Mouse (Mus musculus): ENCODE measurements around the gene Jmjd7. TPM values are rescaled to one million over a fixed set of nuclear protein-coding genes. Genes with fewer than 3 reads are reported as not detected.

Gene Jmjd7
- total RNA-seq (2012; rRNA removed): 12.7 and 14.6 TPM in 2 replicates
- total RNA-seq (2014; rRNA removed): 8.4 and 11.3 TPM in 2 replicates
- polyA plus RNA-seq (2012; ENCODE audit: insufficient read length, low read depth): 10.6 and 15.0 TPM in 2 replicates

DNA sequence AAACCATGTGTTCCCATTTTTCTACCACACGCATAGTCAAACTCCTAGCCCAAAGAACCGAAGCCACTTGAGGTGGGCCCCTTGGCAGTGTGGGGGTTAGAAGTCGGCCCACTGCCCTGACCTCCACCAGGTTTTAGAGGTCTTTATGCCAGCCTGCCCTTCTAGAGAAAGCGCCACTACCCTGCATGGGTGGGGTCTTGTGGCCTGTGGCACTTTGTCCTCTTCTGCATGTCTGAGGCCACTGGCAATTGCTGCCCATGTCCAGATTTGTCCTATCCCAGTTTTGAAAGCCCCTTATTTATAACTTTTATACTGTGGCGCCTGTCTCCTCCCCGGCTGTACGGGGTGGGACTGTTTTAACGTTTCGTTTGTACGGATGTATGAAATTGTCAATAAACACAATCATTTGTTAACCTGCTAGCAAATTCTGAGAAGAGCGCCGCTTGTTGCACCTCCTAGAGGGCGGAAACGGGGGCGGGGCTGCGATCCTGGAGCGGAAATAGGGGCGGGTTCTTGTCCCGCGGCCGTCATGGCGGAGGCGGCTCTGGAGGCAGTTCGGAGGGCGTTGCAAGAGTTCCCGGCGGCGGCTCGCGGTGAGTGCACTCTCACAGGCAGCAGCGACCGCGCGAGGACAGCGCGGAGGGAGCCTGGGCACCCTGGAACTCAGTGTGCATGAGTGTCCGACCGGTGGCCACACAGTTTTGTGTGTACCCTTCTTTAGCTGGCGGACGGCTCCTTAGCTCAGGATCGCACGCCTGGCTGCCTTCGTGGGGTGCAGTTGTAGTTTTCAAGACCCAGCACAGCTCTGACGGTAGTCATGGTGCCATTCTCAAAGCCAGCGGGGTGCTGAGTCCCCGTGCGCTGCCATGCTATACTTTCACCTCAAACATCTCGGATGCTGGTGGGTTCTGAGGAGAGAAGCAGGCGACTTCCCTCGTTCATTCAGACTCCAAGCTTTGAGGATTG is at the start of gene Jmjd7, which contains the start of gene Gm28042:
TSS of gene Jmjd7 (plus strand) at position 500 of the 966 bp plus-strand sequence.
TSS of gene Gm28042 (plus strand) at position 510 of the 966 bp plus-strand sequence.
- Histone ChIP-seq H3K27me3 (replicated peaks) (no peaks in the 10 kb centered on the region), H3K9me3 (replicated peaks; ENCODE audit: low read length) (no peaks in the 10 kb centered on the region), H3K36me3 (replicated peaks in 1 of 2; ENCODE audit: control insufficient read depth in 1 of 2, insufficient read depth in 1 of 2, low read length in 1 of 2) (peaks cover 37 to 68% of the 10 kb centered on the region in 2 experiments), H3K4me2 (ENCODE audit: insufficient read depth, low read depth, poor library complexity, severe bottlenecking) (peak within 1 kb of the TSS; percentile 65), H3K79me2 (replicated peaks; ENCODE audit: control insufficient read depth, extremely low read depth, insufficient read depth, poor library complexity, severe bottlenecking) (no peaks in the 10 kb centered on the region), H3K4me3 (replicated peaks in 1 of 3; ENCODE audit: low read depth in 2 of 3, low read length in 2 of 3, poor library complexity in 1 of 3) (peak within 1 kb of the TSS; percentile 72 to 83 (median 82)), H3K9ac (ENCODE audit: insufficient read depth, low read depth) (peak within 1 kb of the TSS; percentile 64), H3K27ac (ENCODE audit: insufficient read depth, low read depth) (peak within 1 kb of the TSS; percentile 22; the same call in 1 of the 2 replicates), H3K4me1 (ENCODE audit: control insufficient read depth in 1 of 2, insufficient read depth in 2 of 2) (peaks cover 5 to 32% of the 10 kb centered on the region in 2 experiments; a peak in 3 of 4 replicates)
- DNase-seq (ENCODE audit: extremely low read depth): peak; percentile 90
- dilution Hi-C loops (cut with MboI; ENCODE audit: extremely low pct_ligation_motif_present, extremely low pct_unique_long_range_greater_than_20kb, low sequenced_read_pairs) (no loop called here), in situ Hi-C loops (cut with MboI; ENCODE audit: low pct_ligation_motif_present, low pct_unique_long_range_greater_than_20kb, low sequenced_read_pairs) (no loop called here)
- TF ChIP-seq ZC3H11A (IDR thresholded peaks at IDR 0.05; ENCODE audit: low read depth, low read length) (no peak), TCF12 (IDR thresholded peaks at IDR 0.05; ENCODE audit: low read depth, low read length) (peak; percentile 89), IRF4 (IDR thresholded peaks at IDR 0.05; ENCODE audit: low read depth, low read length) (peak; percentile 46; the same call in 1 of the 2 replicates), MEF2A (IDR thresholded peaks at IDR 0.05; ENCODE audit: borderline replicate concordance, low read depth, low read length) (no peak), POLR2A (IDR thresholded peaks at IDR 0.05; ENCODE audit: low read depth, low read length) (peak; percentile 89), SIN3A (IDR thresholded peaks at IDR 0.05; ENCODE audit: low read length) (peak; percentile 54; the same call in 1 of the 2 replicates), E2F4 (IDR thresholded peaks at IDR 0.05; ENCODE audit: insufficient replicate concordance, low read depth, low read length) (no peak), PAX5 (IDR thresholded peaks at IDR 0.05; ENCODE audit: low read length) (no peak), NELFE (IDR thresholded peaks at IDR 0.05; ENCODE audit: low read depth, low read length) (peak; percentile 84), MXI1 (IDR thresholded peaks at IDR 0.05; ENCODE audit: low read depth, low read length) (no peak), HCFC1 (IDR thresholded peaks at IDR 0.05; ENCODE audit: low read depth, low read length) (peak; percentile 69), NRF1 (IDR thresholded peaks at IDR 0.05; ENCODE audit: low read depth, low read length) (0 out of 2 replicates have a peak, but pooled peaks have one; percentile 22), MAZ (IDR thresholded peaks at IDR 0.05; ENCODE audit: low read depth, low read length) (peak; percentile 24; the same call in 1 of the 2 replicates), EP300 (IDR thresholded peaks at IDR 0.05; ENCODE audit: low read length) (no peak), JUN (IDR thresholded peaks at IDR 0.05; ENCODE audit: insufficient read depth, low read depth, low read length) (no peak), USF1 (IDR thresholded peaks at IDR 0.05; ENCODE audit: low read depth, low read length) (no peak), MYC (IDR thresholded peaks at IDR 0.05; ENCODE audit: low read depth, low read length) (no peak), UBTF (IDR thresholded peaks at IDR 0.05; ENCODE audit: low read depth, low read length) (no peak), MAFK (IDR thresholded peaks at IDR 0.05; ENCODE audit: insufficient replicate concordance, low read length) (no peak), POLR2AphosphoS2 (IDR thresholded peaks at IDR 0.05; ENCODE audit: low read depth, low read length) (peak; percentile 82; the same call in 1 of the 2 replicates), RCOR1 (conservative IDR thresholded peaks at IDR 0.05; ENCODE audit: low read depth, low read length) (no peak; the same call in 1 of the 2 replicates), CHD2 (IDR thresholded peaks at IDR 0.05; ENCODE audit: low read length) (no peak), ZMIZ1 (IDR thresholded peaks at IDR 0.05; ENCODE audit: low read depth, low read length) (peak; percentile 89), KAT2A (IDR thresholded peaks at IDR 0.05; ENCODE audit: insufficient replicate concordance, low read length) (no peak), ETS1 (conservative IDR thresholded peaks at IDR 0.05; ENCODE audit: low read depth, low read length) (no peak), SMC3 (IDR thresholded peaks at IDR 0.05; ENCODE audit: low read depth, low read length) (no peak), MAX (IDR thresholded peaks at IDR 0.05; ENCODE audit: low read length) (no peak), CHD1 (IDR thresholded peaks at IDR 0.05; ENCODE audit: low read depth, low read length) (no peak), ELF1 (IDR thresholded peaks at IDR 0.05; ENCODE audit: low read depth, low read length) (peak; percentile 75), JUND (conservative IDR thresholded peaks at IDR 0.05; ENCODE audit: low read depth, low read length) (no peak), ZNF384 (IDR thresholded peaks at IDR 0.05; ENCODE audit: low read depth, low read length) (no peak), TBP (conservative IDR thresholded peaks at IDR 0.05; ENCODE audit: low read depth, low read length) (peak; percentile 48; the same call in 1 of the 2 replicates), CTCF (conservative IDR thresholded peaks at IDR 0.05 in 1 of 2, IDR thresholded peaks at IDR 0.05 in 1 of 2; ENCODE audit: low read depth in 2 of 2, low read length in 2 of 2) (0 out of 4 replicates have a peak, but pooled peaks of 1 of the 2 experiments have one; percentile 12), RAD21 (IDR thresholded peaks at IDR 0.05; ENCODE audit: low read depth, low read length) (no peak), USF2 (conservative IDR thresholded peaks at IDR 0.05; ENCODE audit: low read depth, low read length) (no peak), BHLHE40 (IDR thresholded peaks at IDR 0.05; ENCODE audit: low read depth, low read length) (no peak)
